Mouse (Mus musculus) macrophage (primary cell): ENCODE results near the gene Smug1. TPM values are rescaled to one million over a fixed set of nuclear protein-coding genes. Genes with fewer than 3 reads are reported as not detected.

Experiments
- H3K27ac ChIP-seq: fragments of 350-480 bp; formaldehyde crosslinking; 2 replicates; pipeline ENCODE4 v1.9.0; 2021
- H3K36me3 ChIP-seq: fragments of 350-480 bp; formaldehyde crosslinking; 2 replicates; pipeline ENCODE4 v1.9.0; 2021; ENCODE audit errors: inconsistent target
- H3K4me3 ChIP-seq: fragments of 350-480 bp; formaldehyde crosslinking; 2 replicates; pipeline ENCODE4 v1.9.0; 2021; ENCODE audit errors: inconsistent target
- H3K79me2 ChIP-seq: fragments of 350-480 bp; formaldehyde crosslinking; 2 replicates; pipeline ENCODE4 v1.9.0; 2021; ENCODE audit errors: inconsistent target
- WGBS: methylation state at CpG from one replicate; pipeline ENCODE4 v1.1.7; 2026; ENCODE audit warnings: inconsistent platforms; ENCODE audit not compliant: missing documents; 5-methylcytosine and 5-hydroxymethylcytosine counted together
- polyA plus RNA-seq: library from polyadenylated mRNA; stranded (reverse); fragments of 250-400 nt; gene quantifications from 3 replicates; pipeline ENCODE4 v1.2.4, GENCODE M21; 2018; ENCODE audit warnings: inconsistent platforms

Gene Smug1
- polyA plus RNA-seq, 1 experiment from 2014 or later = 3.2 TPM

GRCm38 (mm10) chr15:103168801-103169611, 2.1 kb upstream of the Smug1 start:
- Histone ChIP-seq H3K79me2 (no peaks in the 10 kb centered on the region), H3K27ac (no peak overlapping the region), H3K36me3 (no peaks in the 10 kb centered on the region), H3K4me3 (no peak overlapping the region)
- 2% methylated on average over 58 of the region's 63 CpGs for WGBS

GRCm38 (mm10) chr15:103167786-103168185, 894 bp upstream of the Smug1 start:
- Histone ChIP-seq H3K79me2 (peaks cover 3% of the 10 kb centered on the region), H3K27ac (no peak overlapping the region), H3K36me3 (no peaks in the 10 kb centered on the region), H3K4me3 (no peak overlapping the region)
- WGBS = 70% methylated on average over 2 of the region's 3 CpGs

- no peak overlapping the region for H3K27ac ChIP-seq
- WGBS = 62% methylated on average over 5 of the region's 5 CpGs
- no peaks in the 10 kb centered on the region for H3K36me3 ChIP-seq
- H3K4me3 ChIP-seq = no peak overlapping the region
- peaks cover 21% of the 10 kb centered on the region for H3K79me2 ChIP-seq
Measured at GRCm38 (mm10) chr15:103165924-103166323, 968 bp downstream of the Smug1 start.

- no peak overlapping the region for H3K27ac ChIP-seq
- H3K36me3 ChIP-seq = no peaks in the 10 kb centered on the region
- no peak overlapping the region for H3K4me3 ChIP-seq
- peaks cover 21% of the 10 kb centered on the region for H3K79me2 ChIP-seq
- 3% methylated on average over 13 of the region's 13 CpGs for WGBS
Measured at GRCm38 (mm10) chr15:103165379-103165778, 1.5 kb downstream of the Smug1 start.

- H3K79me2 ChIP-seq = peaks cover 21% of the 10 kb centered on the region
- H3K4me3 ChIP-seq = peak overlapping the region; percentile 85
- 16% methylated on average over 25 of the region's 25 CpGs for WGBS
Measured at GRCm38 (mm10) chr15:103163182-103163919, 3.5 kb downstream of the Smug1 start.

GRCm38 (mm10) chr15:103157585-103157984, 9.3 kb downstream of the Smug1 start:
- Histone ChIP-seq H3K36me3 (peaks cover 15% of the 10 kb centered on the region; the same call in 1 of the 2 replicates), H3K79me2 (peaks cover 17% of the 10 kb centered on the region), H3K27ac (no peak overlapping the region), H3K4me3 (no peak overlapping the region)
- 91% methylated on average over 9 of the region's 10 CpGs for WGBS

More at GRCm38 (mm10) chr15:103163182-103163919, 3.5 kb downstream of the Smug1 start:
- Histone ChIP-seq H3K36me3 (no peaks in the 10 kb centered on the region), H3K27ac (no peak overlapping the region)

GRCm38 (mm10) chr15:103156890-103157289, 10.0 kb downstream of the Smug1 start:
- Histone ChIP-seq H3K79me2 (peaks cover 10% of the 10 kb centered on the region; the same call in 1 of the 2 replicates), H3K27ac (no peak overlapping the region), H3K4me3 (no peak overlapping the region), H3K36me3 (peaks cover 15% of the 10 kb centered on the region; the same call in 1 of the 2 replicates)
- 93% methylated on average over 7 of the region's 7 CpGs for WGBS

GRCm38 (mm10) chr15:103155366-103156321, 11.2 kb downstream of the Smug1 start:
- Histone ChIP-seq H3K79me2 (no peaks in the 10 kb centered on the region), H3K4me3 (no peak overlapping the region), H3K27ac (no peak overlapping the region), H3K36me3 (peaks cover 15% of the 10 kb centered on the region; the same call in 1 of the 2 replicates)
- 92% methylated on average over 31 of the region's 32 CpGs for WGBS

- WGBS = 65% methylated on average over 4 of the region's 4 CpGs
- no peaks in the 10 kb centered on the region for H3K79me2 ChIP-seq
- peaks cover 15% of the 10 kb centered on the region; the same call in 1 of the 2 replicates for H3K36me3 ChIP-seq
- H3K27ac ChIP-seq = no peak overlapping the region
- H3K4me3 ChIP-seq = no peak overlapping the region
Measured at GRCm38 (mm10) chr15:103152890-103153610, 13.8 kb downstream of the Smug1 start.

GRCm38 (mm10) chr15:103152371-103152770, 14.5 kb downstream of the Smug1 start:
- H3K36me3 ChIP-seq = peaks cover 15% of the 10 kb centered on the region; the same call in 1 of the 2 replicates
- H3K79me2 ChIP-seq = no peaks in the 10 kb centered on the region
- H3K27ac ChIP-seq = no peak overlapping the region
- 95% methylated on average over 3 of the region's 3 CpGs for WGBS
- H3K4me3 ChIP-seq = no peak overlapping the region

- H3K27ac ChIP-seq = no peak overlapping the region
- H3K36me3 ChIP-seq = no peaks in the 10 kb centered on the region
- H3K79me2 ChIP-seq = no peaks in the 10 kb centered on the region
- WGBS = 70% methylated on average over 8 of the region's 9 CpGs
- H3K4me3 ChIP-seq = no peak overlapping the region
Measured at GRCm38 (mm10) chr15:103147779-103148178, 19.1 kb downstream of the Smug1 start.

- Histone ChIP-seq H3K36me3 (no peaks in the 10 kb centered on the region), H3K79me2 (no peaks in the 10 kb centered on the region), H3K27ac (no peak overlapping the region), H3K4me3 (no peak overlapping the region)
- 22% methylated on average over 3 of the region's 3 CpGs for WGBS
Measured at GRCm38 (mm10) chr15:103147422-103147690, 19.5 kb downstream of the Smug1 start.

- H3K4me3 ChIP-seq = no peak overlapping the region; the same call in 1 of the 2 replicates
- H3K27ac ChIP-seq = no peak overlapping the region
- WGBS = 2% methylated on average over 53 of the region's 57 CpGs
- no peaks in the 10 kb centered on the region for H3K79me2 ChIP-seq
- no peaks in the 10 kb centered on the region for H3K36me3 ChIP-seq
Measured at GRCm38 (mm10) chr15:103146627-103147421, 20.1 kb downstream of the Smug1 start.
